Mouse (Mus musculus) spleen, adult 2 months (tissue): ENCODE data around the gene Tfap2e. TPM values are rescaled to one million over a fixed set of nuclear protein-coding genes. Genes with fewer than 3 reads are reported as not detected.

Experiments
- DNase-seq, 2 experiments: peaks; one replicate each; pipeline versions ENCODE4 v3.0.0 to v3.0.0-alpha.2; 2012 to 2021; ENCODE audit warnings: low spot score in 2 of 2, low read depth in 1 of 2
- H3K27ac ChIP-seq: fragments of 200-500 bp; 2 replicates; pipeline ENCODE4 v1.5.1; 2012; ENCODE audit warnings: low read length, inconsistent platforms; ENCODE audit not compliant: insufficient read depth
- H3K27me3 ChIP-seq: fragments of 200-500 bp; 2 replicates; pipeline ENCODE4 v1.6.1; 2012; ENCODE audit warnings: mild to moderate bottlenecking, moderate library complexity, low read length, inconsistent platforms; ENCODE audit not compliant: control insufficient read depth, insufficient read depth
- H3K36me3 ChIP-seq: fragments of 200-500 bp; 2 replicates; pipeline ENCODE4 v1.6.1; 2012; ENCODE audit warnings: mild to moderate bottlenecking, low read length, inconsistent platforms; ENCODE audit not compliant: control insufficient read depth, insufficient read depth
- H3K4me1 ChIP-seq: fragments of 200-500 bp; 2 replicates; pipeline ENCODE4 v1.6.1; 2011; ENCODE audit warnings: inconsistent platforms; ENCODE audit not compliant: control insufficient read depth, insufficient read depth, insufficient read length
- H3K4me3 ChIP-seq: fragments of 200-500 bp; 2 replicates; pipeline ENCODE4 v1.5.1; 2011; ENCODE audit warnings: mild to moderate bottlenecking, inconsistent platforms; ENCODE audit not compliant: insufficient read depth, insufficient read length; ENCODE audit errors: extremely low read depth
- CTCF ChIP-seq: fragments of 200-500 bp; IDR thresholded peaks from 2 replicates; pipeline ENCODE4 v1.5.1; 2011; ENCODE audit warnings: mild to moderate bottlenecking, inconsistent platforms; ENCODE audit not compliant: insufficient read depth, insufficient read length, insufficient replicate concordance; ENCODE audit errors: extremely low read depth
- POLR2A ChIP-seq: fragments of 200-500 bp; IDR thresholded peaks from 2 replicates; pipeline ENCODE4 v1.6.1; 2011; ENCODE audit warnings: low read depth, low read length, inconsistent platforms
- WGBS: fragments of 180-500 bp; shearing (Covaris S2); methylation state at CpG from one replicate; pipeline ENCODE4 v1.1.7; 2018; 5-methylcytosine and 5-hydroxymethylcytosine counted together
- polyA plus RNA-seq: library from polyadenylated mRNA; depleted of rRNA; stranded (reverse); fragments of >200 nt; gene quantifications from 2 replicates; pipeline ENCODE4 v1.2.3, GENCODE M21; 2012

Gene Tfap2e
- polyA plus RNA-seq, 1 experiment: 0.05 TPM

DNA sequence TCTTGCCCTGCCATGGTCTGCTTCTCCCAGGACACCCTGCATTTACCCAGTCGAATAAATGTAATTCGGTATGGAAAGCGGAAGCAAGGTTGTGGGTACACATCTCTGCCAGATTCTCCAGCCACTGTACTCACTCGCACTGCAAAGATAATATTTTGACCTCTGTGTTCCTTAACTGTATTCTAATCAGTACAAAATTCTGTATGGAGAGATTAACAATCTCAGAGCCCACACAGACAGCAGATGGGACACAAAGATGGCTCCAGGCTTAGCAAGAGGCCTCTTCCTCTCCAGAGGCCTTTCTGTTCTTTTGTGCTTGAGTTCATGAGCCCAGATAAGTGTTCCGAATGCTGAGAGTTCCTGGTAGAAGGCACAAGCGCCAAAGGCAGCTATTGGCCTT, 37.8 kb upstream of the Tfap2e start:
- Histone ChIP-seq H3K27ac (no peak overlapping the region), H3K4me3 (no peak overlapping the region), H3K4me1 (no peaks in the 10 kb centered on the region), H3K27me3 (no peaks in the 10 kb centered on the region), H3K36me3 (peaks cover 8% of the 10 kb centered on the region)
- no peak for TF ChIP-seq CTCF
- no peak for TF ChIP-seq POLR2A
- no peak for DNase-seq
- 94% methylated on average over 6 of the region's 6 CpGs for WGBS

DNA sequence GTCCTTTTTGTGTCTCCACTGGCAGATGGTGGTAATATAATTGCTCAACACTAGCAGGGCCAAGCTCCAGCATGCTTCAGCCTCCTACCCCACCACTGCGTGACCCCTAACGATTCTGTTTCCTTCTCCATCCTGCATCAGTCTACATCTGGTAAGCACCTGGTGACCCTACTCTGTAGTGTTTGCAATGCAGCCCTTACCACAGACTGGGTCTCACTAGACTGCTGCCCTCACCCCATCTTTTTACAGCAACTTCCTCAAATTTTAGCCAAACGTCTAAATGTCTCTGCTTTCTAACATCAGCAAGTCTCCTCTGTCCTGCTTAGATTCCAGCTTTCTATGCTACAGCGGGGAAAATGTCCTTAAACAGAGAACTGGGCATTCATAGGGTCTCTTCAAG, 34.8 kb upstream of the Tfap2e start:
- TF ChIP-seq CTCF (no peak), POLR2A (no peak)
- 49% methylated on average over 4 of the region's 4 CpGs for whole genome bisulfite sequencing
- Histone ChIP-seq H3K27ac (no peak overlapping the region), H3K4me1 (no peaks in the 10 kb centered on the region), H3K36me3 (peaks cover 6% of the 10 kb centered on the region), H3K27me3 (no peaks in the 10 kb centered on the region), H3K4me3 (no peak overlapping the region)
- DNase-seq: no peak

DNA sequence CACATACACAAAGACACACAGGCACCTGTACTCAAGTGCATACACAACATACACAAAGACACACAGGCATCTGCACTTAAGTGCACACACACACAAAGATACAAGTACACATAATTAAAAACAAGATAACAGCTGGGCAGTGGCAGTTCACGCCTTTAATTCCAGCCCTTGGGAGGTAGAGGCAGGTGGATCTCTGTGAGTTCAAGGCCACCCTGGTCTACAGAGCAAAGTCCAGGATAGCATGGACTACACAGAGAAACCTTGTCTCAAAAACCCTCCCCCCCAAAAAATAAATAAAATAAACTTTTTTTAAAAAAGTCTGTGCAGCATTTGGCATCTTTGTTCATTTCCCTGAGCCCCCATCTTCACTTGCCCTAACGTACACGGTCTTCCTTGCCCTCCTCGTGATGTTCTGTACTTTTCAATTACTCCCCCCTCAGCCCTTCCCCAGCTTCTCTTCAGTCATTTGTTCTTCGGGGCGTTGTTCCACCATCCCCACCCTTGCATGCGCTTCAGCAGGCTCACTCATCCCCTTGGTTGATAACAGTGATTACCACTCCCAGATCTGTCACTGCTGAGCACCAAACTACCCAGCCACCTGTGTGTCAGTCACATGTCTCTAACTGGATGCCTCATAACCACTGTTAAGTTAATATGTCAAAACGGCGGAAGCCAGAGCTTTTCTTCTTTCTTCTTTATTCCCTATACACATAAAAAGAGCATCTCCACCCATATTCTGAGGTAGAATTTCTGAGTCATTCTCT, 33.9 kb upstream of the Tfap2e start:
- H3K27me3 ChIP-seq: no peaks in the 10 kb centered on the region
- H3K27ac ChIP-seq: no peak overlapping the region
- H3K4me3 ChIP-seq: no peak overlapping the region
- H3K36me3 ChIP-seq: peaks cover 5% of the 10 kb centered on the region
- no peak for DNase-seq
- 85% methylated on average over 9 of the region's 9 CpGs for WGBS
- H3K4me1 ChIP-seq: no peaks in the 10 kb centered on the region
- TF ChIP-seq CTCF (no peak), POLR2A (no peak)

DNA sequence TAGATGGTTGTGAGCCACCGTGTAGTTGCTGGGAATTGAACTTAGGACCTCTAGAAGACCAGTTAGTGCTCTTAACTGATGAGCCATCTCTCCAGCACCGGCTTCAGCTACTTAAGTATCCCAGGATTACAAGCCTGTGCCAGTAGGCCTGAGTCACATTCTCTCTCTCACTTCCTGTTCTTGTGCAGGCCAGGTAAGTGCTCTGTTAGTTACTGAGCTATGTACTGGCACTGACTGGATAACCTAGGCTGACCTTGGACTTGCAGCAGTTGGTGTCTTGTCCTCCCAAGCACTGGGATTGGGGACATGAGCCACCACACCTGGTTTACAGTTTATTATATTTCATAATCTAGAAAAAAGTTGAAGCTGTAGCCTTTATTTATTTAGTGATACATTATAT, 27.4 kb upstream of the Tfap2e start:
- Histone ChIP-seq H3K4me3 (no peak overlapping the region), H3K27ac (no peak overlapping the region), H3K36me3 (peaks cover 6% of the 10 kb centered on the region), H3K4me1 (no peaks in the 10 kb centered on the region), H3K27me3 (no peaks in the 10 kb centered on the region)
- TF ChIP-seq POLR2A (no peak), CTCF (no peak)
- 91% methylated on average over 2 of the region's 2 CpGs for WGBS
- no peak for DNase-seq

DNA sequence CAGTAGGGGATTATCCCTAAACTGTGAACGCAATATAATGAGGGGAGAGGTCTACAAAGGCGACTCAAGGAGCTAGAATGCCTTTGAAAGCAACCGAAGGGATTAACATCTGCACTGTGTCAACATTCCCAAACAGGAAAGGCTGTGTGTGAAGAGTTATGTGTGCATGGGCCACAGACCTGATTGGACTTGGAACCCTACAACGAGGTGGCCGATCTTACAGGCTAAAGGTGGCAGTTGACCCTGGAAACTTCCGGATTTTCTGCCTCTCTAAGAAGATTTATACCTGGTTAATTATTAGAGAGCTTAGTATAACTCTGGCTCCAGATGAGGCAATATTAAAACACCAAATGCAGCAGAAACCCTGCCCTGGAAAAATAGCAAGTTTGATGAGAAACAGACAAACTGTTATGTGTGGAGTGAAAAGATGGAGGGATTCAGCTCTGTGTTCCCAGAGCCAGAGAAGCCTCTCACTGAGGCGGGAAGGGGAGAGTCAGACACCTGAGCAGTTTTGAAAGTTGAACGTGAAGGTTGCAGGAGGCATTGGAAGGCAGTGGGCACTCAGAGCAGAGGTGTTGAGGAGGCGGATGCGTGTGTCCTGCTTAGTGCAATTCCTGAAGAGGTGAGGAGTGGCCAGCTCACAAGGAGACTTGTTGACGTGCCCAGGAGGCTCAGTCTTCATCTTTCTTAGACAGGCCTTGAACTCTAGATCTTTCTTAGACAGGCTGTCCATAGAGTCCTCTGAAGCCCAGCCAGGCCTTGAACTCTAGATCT, 26.7 kb upstream of the Tfap2e start:
- Histone ChIP-seq H3K4me3 (no peak overlapping the region), H3K27me3 (no peaks in the 10 kb centered on the region), H3K36me3 (peaks cover 6% of the 10 kb centered on the region), H3K4me1 (no peaks in the 10 kb centered on the region), H3K27ac (no peak overlapping the region)
- WGBS: 93% methylated on average over 11 of the region's 11 CpGs
- TF ChIP-seq POLR2A (no peak), CTCF (no peak)
- no peak for DNase-seq

DNA sequence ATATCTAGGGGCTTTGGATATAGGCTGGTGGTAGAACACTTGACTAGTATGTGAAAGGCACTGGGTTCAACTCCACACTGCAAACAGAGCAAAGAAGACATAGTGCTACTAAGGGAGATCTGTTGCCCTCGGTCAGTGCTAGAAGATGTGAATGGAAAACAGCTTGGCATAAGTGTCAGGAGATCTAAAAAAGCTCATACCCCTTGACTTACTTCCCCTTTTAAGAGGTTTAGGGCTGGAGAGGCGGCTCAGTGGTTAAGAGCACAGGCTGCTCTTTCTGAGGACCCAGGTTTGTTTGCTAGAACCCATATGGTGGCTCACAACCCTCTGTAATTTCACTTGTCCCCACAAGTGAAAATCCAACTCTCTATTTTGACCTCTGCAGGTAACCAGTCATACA, 23.4 kb upstream of the Tfap2e start:
- peaks cover 9% of the 10 kb centered on the region for H3K36me3 ChIP-seq
- WGBS: 38% methylated on average over 2 of the region's 2 CpGs
- H3K27me3 ChIP-seq: no peaks in the 10 kb centered on the region
- no peak overlapping the region for H3K27ac ChIP-seq
- H3K4me3 ChIP-seq: no peak overlapping the region
- no peak for DNase-seq
- TF ChIP-seq POLR2A (no peak), CTCF (no peak)
- H3K4me1 ChIP-seq: no peaks in the 10 kb centered on the region

DNA sequence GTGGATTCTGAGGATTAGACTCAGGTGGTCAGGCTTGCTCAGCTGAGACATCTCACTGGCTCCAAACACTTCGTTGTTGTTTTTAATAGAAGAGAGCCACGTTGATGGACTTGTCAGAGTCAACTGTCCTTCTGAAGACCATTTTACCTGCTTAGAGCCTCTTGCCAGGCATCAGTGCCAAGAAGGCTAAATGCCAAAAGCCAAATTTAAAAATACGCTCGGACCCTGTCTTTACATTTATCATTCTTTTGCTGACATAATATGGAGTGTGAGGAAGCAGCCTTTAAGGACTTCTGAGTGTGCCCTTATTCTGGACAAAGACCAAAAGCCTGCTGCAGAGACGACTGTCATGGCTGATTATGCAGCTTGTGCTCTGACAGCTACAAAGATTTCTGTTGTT, 22.3 kb upstream of the Tfap2e start:
- Histone ChIP-seq H3K27me3 (no peaks in the 10 kb centered on the region), H3K4me1 (peaks cover 2% of the 10 kb centered on the region; the same call in 1 of the 2 replicates), H3K36me3 (peaks cover 9% of the 10 kb centered on the region; the same call in 1 of the 2 replicates), H3K4me3 (no peak overlapping the region), H3K27ac (no peak overlapping the region)
- TF ChIP-seq POLR2A (no peak), CTCF (no peak)
- no peak for DNase-seq
- 90% methylated on average over 5 of the region's 5 CpGs for WGBS
